ENCODE assay signal across 32 mouse cellular contexts in genomic region chr12:59084446-59084845, GRCm38 (mm10). TPM values are rescaled to one million over a fixed set of nuclear protein-coding genes. Genes with fewer than 3 reads are reported as not detected.
DNase-seq lines count a peak whose midpoint lies in the region; ATAC-seq and TF ChIP-seq lines count a peak whose summit lies in the region.
"Had no signal": no experiment of that assay in that cellular context is flagged by ENCODE, and none has a peak within 500 bp of the region (broad histone marks: within the 10 kb centered on the region; RNA-seq: fewer than 3 reads in every experiment).

No protein-coding gene starts in this region.

- TF ChIP-seq CTCF in lung, postnatal 0 days (IDR thresholded peaks at IDR 0.05), result peak; percentile 34

- ATAC-seq in intestine, embryonic 16.5 days, result peak; percentile 33; the same call in 1 of the 2 replicates
- ATAC-seq in intestine, embryonic 15.5 days, result no peak
- ATAC-seq in lung, postnatal 0 days, result no peak
- no peak for ATAC-seq in granulocyte monocyte progenitor cell, adult 5-6 weeks (replicated peaks; ENCODE audit: poor library complexity, severe bottlenecking)
- ATAC-seq: forebrain, embryonic 14.5 days; hindbrain, embryonic 16.5 days; Patski had no signal

- TF ChIP-seq EP300 in lung, postnatal 0 days (IDR thresholded peaks at IDR 0.05), result no peak

- H3K9ac ChIP-seq in intestine, embryonic 16.5 days (ENCODE audit: low read depth, low read length), result no peak overlapping the region
- H3K9ac ChIP-seq in intestine, embryonic 15.5 days, result no peak overlapping the region
- H3K9ac ChIP-seq in lung, postnatal 0 days (replicated peaks; ENCODE audit: low read depth), result no peak overlapping the region
- H3K9ac ChIP-seq: embryonic facial prominence, embryonic 12.5 days; heart, embryonic 15.5 days; limb, embryonic 12.5 days; lung, embryonic 15.5 days; midbrain, embryonic 12.5 days; neural tube, embryonic 12.5 days had no signal

- no peak overlapping the region for H3K27ac ChIP-seq in intestine, embryonic 16.5 days (ENCODE audit: low read length)
- H3K27ac ChIP-seq in intestine, embryonic 15.5 days, result no peak overlapping the region
- H3K27ac ChIP-seq in lung, postnatal 0 days (ENCODE audit: low read length), result no peak overlapping the region
- H3K27ac ChIP-seq: embryonic facial prominence, embryonic 12.5 days; heart, embryonic 15.5 days; layer of hippocampus, adult 2 months; left cerebral cortex, adult 2 months; limb, embryonic 12.5 days; lung, embryonic 15.5 days; midbrain, embryonic 12.5 days; neural tube, embryonic 12.5 days had no signal

- no peaks in the 10 kb centered on the region for H3K9me3 ChIP-seq in intestine, embryonic 16.5 days (ENCODE audit: control insufficient read depth, low read length)
- no peaks in the 10 kb centered on the region for H3K9me3 ChIP-seq in intestine, embryonic 15.5 days
- no peaks in the 10 kb centered on the region for H3K9me3 ChIP-seq in lung, postnatal 0 days (ENCODE audit: low read length)
- H3K9me3 ChIP-seq: embryonic facial prominence, embryonic 12.5 days; heart, embryonic 15.5 days; limb, embryonic 12.5 days; lung, embryonic 15.5 days; midbrain, embryonic 12.5 days; neural tube, embryonic 12.5 days had no signal

- no peaks in the 10 kb centered on the region for H3K4me1 ChIP-seq in intestine, embryonic 16.5 days (ENCODE audit: control insufficient read depth, insufficient read depth, low read length)
- no peaks in the 10 kb centered on the region for H3K4me1 ChIP-seq in intestine, embryonic 15.5 days (replicated peaks)
- no peaks in the 10 kb centered on the region for H3K4me1 ChIP-seq in lung, postnatal 0 days (ENCODE audit: insufficient read depth, low read depth, low read length)
- H3K4me1 ChIP-seq: embryonic facial prominence, embryonic 12.5 days; heart, embryonic 15.5 days; limb, embryonic 12.5 days; lung, embryonic 15.5 days; megakaryocyte, embryonic 14.5 days; midbrain, embryonic 12.5 days; neural tube, embryonic 12.5 days had no signal

- H3K4me3 ChIP-seq in intestine, embryonic 16.5 days (ENCODE audit: low read length), result no peak overlapping the region
- no peak overlapping the region for H3K4me3 ChIP-seq in intestine, embryonic 15.5 days (replicated peaks)
- no peak overlapping the region for H3K4me3 ChIP-seq in lung, postnatal 0 days (ENCODE audit: low read depth, low read length)
- H3K4me3 ChIP-seq: embryonic facial prominence, embryonic 12.5 days; heart, embryonic 15.5 days; layer of hippocampus, adult 2 months; left cerebral cortex, adult 2 months; limb, embryonic 12.5 days; lung, embryonic 15.5 days; megakaryocyte, embryonic 14.5 days; midbrain, embryonic 12.5 days; myocyte; neural tube, embryonic 12.5 days had no signal

- DNase-seq in kidney, postnatal 10 days, result peak; percentile 21
- DNase-seq in kidney, postnatal 4 days, result no peak
- no peak for DNase-seq in lung, postnatal 0 days (ENCODE audit: low spot score)
- no peak for DNase-seq in lung, postnatal 25 days (ENCODE audit: low spot score)
- DNase-seq in gastrocnemius, postnatal 4 days (ENCODE audit: low spot score in 2 of 2), result no peak
- DNase-seq: adrenal gland, postnatal 25 days; cerebellum, adult 11-12 months; cerebellum, adult 9-11 months; embryo, embryonic 11 days; gastrocnemius, postnatal 25 days; lung, postnatal 4 days; right cerebral cortex, adult 18-20 months; spleen, adult 18-20 months; thymus, adult 18-20 months; thymus, postnatal 4 days had no signal

- 74% methylated on average over 5 of the region's 5 CpGs for WGBS in intestine, embryonic 16.5 days
- WGBS in intestine, embryonic 15.5 days, result 68% methylated on average over 5 of the region's 5 CpGs
- 58% methylated on average over 5 of the region's 5 CpGs for WGBS in lung, postnatal 0 days

- H3K4me2 ChIP-seq in intestine, embryonic 16.5 days (ENCODE audit: low read depth, low read length), result no peak overlapping the region
- no peak overlapping the region for H3K4me2 ChIP-seq in intestine, embryonic 15.5 days (replicated peaks)
- no peak overlapping the region for H3K4me2 ChIP-seq in lung, postnatal 0 days (replicated peaks; ENCODE audit: low read depth, low read length)
- H3K4me2 ChIP-seq: embryonic facial prominence, embryonic 12.5 days; heart, embryonic 15.5 days; limb, embryonic 12.5 days; liver, embryonic 11.5 days; lung, embryonic 15.5 days; midbrain, embryonic 12.5 days; neural tube, embryonic 12.5 days had no signal

- H3K27me3 ChIP-seq in intestine, embryonic 16.5 days (replicated peaks; ENCODE audit: control insufficient read depth, insufficient read depth, low read length), result no peaks in the 10 kb centered on the region
- no peaks in the 10 kb centered on the region for H3K27me3 ChIP-seq in intestine, embryonic 15.5 days (replicated peaks)
- H3K27me3 ChIP-seq in lung, postnatal 0 days (replicated peaks; ENCODE audit: insufficient read depth, low read length), result no peaks in the 10 kb centered on the region
- H3K27me3 ChIP-seq: embryonic facial prominence, embryonic 12.5 days; heart, embryonic 15.5 days; limb, embryonic 12.5 days; lung, embryonic 15.5 days; midbrain, embryonic 12.5 days; neural tube, embryonic 12.5 days; Patski had no signal

- no peaks in the 10 kb centered on the region for H3K36me3 ChIP-seq in intestine, embryonic 16.5 days (ENCODE audit: control insufficient read depth, insufficient read depth, low read length)
- no peaks in the 10 kb centered on the region for H3K36me3 ChIP-seq in intestine, embryonic 15.5 days
- no peaks in the 10 kb centered on the region for H3K36me3 ChIP-seq in lung, postnatal 0 days (ENCODE audit: insufficient read depth, low read length)
- H3K36me3 ChIP-seq: embryonic facial prominence, embryonic 12.5 days; heart, embryonic 15.5 days; limb, embryonic 12.5 days; lung, embryonic 15.5 days; midbrain, embryonic 12.5 days; neural tube, embryonic 12.5 days had no signal

RNA-seq across cellular contexts. Expression of gene Mia2, which starts 11.2 kb away (rescaled TPM):
- polyA plus RNA-seq in intestine, embryonic 16.5 days (2015; fragmentation: Nextera tagmentation; extraction: Ambion mirVana), result 88.2 and 96.6 TPM in 2 replicates
- polyA plus RNA-seq in intestine, embryonic 15.5 days (2015; fragmentation: Nextera tagmentation; extraction: Ambion mirVana), result 84.2 and 102 TPM in 2 replicates
- 78.9 and 79.3 TPM in 2 replicates for polyA plus RNA-seq in lung, postnatal 0 days (2015; fragmentation: Nextera tagmentation; extraction: Ambion mirVana)
- 10 to 100 TPM; 53.0 to 68.1 TPM for total RNA-seq in gastrocnemius, postnatal 4 days (2021)
- total RNA-seq in granulocyte monocyte progenitor cell, adult 5-6 weeks (2014; fragmentation: Nextera tagmentation), result 86.2 and 124 TPM in 2 replicates
- total RNA-seq in granulocyte monocyte progenitor cell, adult 5-6 weeks (2017), result 119 and 151 TPM in 2 replicates

RNA-seq across cellular contexts. Expression of gene Pnn, which starts 17.8 kb away (rescaled TPM):
- polyA plus RNA-seq in intestine, embryonic 16.5 days (2015; fragmentation: Nextera tagmentation; extraction: Ambion mirVana), result 60.5 and 66.7 TPM in 2 replicates
- 81.7 and 90.8 TPM in 2 replicates for polyA plus RNA-seq in intestine, embryonic 15.5 days (2015; fragmentation: Nextera tagmentation; extraction: Ambion mirVana)
- 40.5 and 47.3 TPM in 2 replicates for polyA plus RNA-seq in lung, postnatal 0 days (2015; fragmentation: Nextera tagmentation; extraction: Ambion mirVana)
- total RNA-seq in gastrocnemius, postnatal 4 days (2021), result 10 to 100 TPM; 32.4 to 41.1 TPM
- 89.3 and 101 TPM in 2 replicates for total RNA-seq in granulocyte monocyte progenitor cell, adult 5-6 weeks (2014; fragmentation: Nextera tagmentation)
- total RNA-seq in granulocyte monocyte progenitor cell, adult 5-6 weeks (2017), result 104 and 113 TPM in 2 replicates

RNA-seq across cellular contexts. Expression of gene Trappc6b, which starts 23.2 kb away (rescaled TPM):
- polyA plus RNA-seq in intestine, embryonic 16.5 days (2015; fragmentation: Nextera tagmentation; extraction: Ambion mirVana), result 77.0 and 85.9 TPM in 2 replicates
- polyA plus RNA-seq in intestine, embryonic 15.5 days (2015; fragmentation: Nextera tagmentation; extraction: Ambion mirVana), result 79.1 and 84.2 TPM in 2 replicates
- 139 and 143 TPM in 2 replicates for polyA plus RNA-seq in lung, postnatal 0 days (2015; fragmentation: Nextera tagmentation; extraction: Ambion mirVana)
- 10 to 100 TPM; 40.8 to 44.7 TPM for total RNA-seq in gastrocnemius, postnatal 4 days (2021)
- 25.7 and 58.6 TPM in 2 replicates for total RNA-seq in granulocyte monocyte progenitor cell, adult 5-6 weeks (2014; fragmentation: Nextera tagmentation)
- 49.7 and 53.6 TPM in 2 replicates for total RNA-seq in granulocyte monocyte progenitor cell, adult 5-6 weeks (2017)
